Mouse (Mus musculus) forebrain, embryonic 12.5 days (tissue): Measurements from ENCODE around the gene Mospd1. TPM values are rescaled to one million over a fixed set of nuclear protein-coding genes. Genes with fewer than 3 reads are reported as not detected.

Experiments
- ATAC-seq: fragments of 200-750 bp; cut with Nextera tagmentation; 2 replicates; pipeline ENCODE4 v1.8.0; 2017; ENCODE audit warnings: moderate TSS enrichment; ENCODE audit not compliant: low FRiP score
- H3K27ac ChIP-seq: fragments of 300-500 bp; sonication (generic); 2 replicates; pipeline ENCODE4 v1.5.1; 2016; ENCODE audit warnings: mild to moderate bottlenecking
- H3K27me3 ChIP-seq: fragments of 300-500 bp; sonication (generic); 2 replicates; pipeline ENCODE4 v1.6.1; 2016; ENCODE audit warnings: mild to moderate bottlenecking
- H3K36me3 ChIP-seq: fragments of 300-500 bp; sonication (generic); replicated peaks from 2 replicates; pipeline ENCODE4 v1.6.1; 2016; ENCODE audit warnings: mild to moderate bottlenecking
- H3K4me1 ChIP-seq: fragments of 300-500 bp; sonication (generic); 2 replicates; pipeline ENCODE4 v1.6.1; 2016
- H3K4me2 ChIP-seq: fragments of 300-500 bp; sonication (generic); 2 replicates; pipeline ENCODE4 v1.6.1; 2016; ENCODE audit warnings: mild to moderate bottlenecking, moderate library complexity
- H3K4me3 ChIP-seq: fragments of 300-500 bp; sonication (generic); replicated peaks from 2 replicates; pipeline ENCODE4 v1.5.1; 2016; ENCODE audit warnings: mild to moderate bottlenecking
- H3K9ac ChIP-seq: fragments of 300-500 bp; sonication (generic); 2 replicates; pipeline ENCODE4 v1.6.1; 2016; ENCODE audit warnings: mild to moderate bottlenecking
- H3K9me3 ChIP-seq: fragments of 300-500 bp; sonication (generic); 2 replicates; pipeline ENCODE4 v1.6.1; 2016
- WGBS: fragments of 180-500 bp; shearing (Covaris S2); methylation state at CpG from one replicate; pipeline ENCODE4 v1.1.7; 2016; 5-methylcytosine and 5-hydroxymethylcytosine counted together
- polyA plus RNA-seq: library from polyadenylated mRNA; unstranded; fragments of >200 nt; fragmentation: Nextera tagmentation; extraction: Ambion mirVana; gene quantifications from 2 replicates; pipeline ENCODE4 v1.2.1, GENCODE M21; 2016

Gene Mospd1
- 52.9 and 54.4 TPM in 2 replicates for polyA plus RNA-seq

GRCm38 (mm10) chrX:53370366-53370740 is at the start of gene Mospd1:
TSS of gene Mospd1 (minus strand) at chrX:53370502.
- H3K27ac ChIP-seq = peak within 1 kb of the TSS; percentile 85
- H3K27me3 ChIP-seq = no peaks in the 10 kb centered on the region
- peak; percentile 97 for ATAC-seq
- H3K9me3 ChIP-seq = no peaks in the 10 kb centered on the region
- peak within 1 kb of the TSS; percentile 58 for H3K4me2 ChIP-seq
- H3K9ac ChIP-seq = peak within 1 kb of the TSS; percentile 69
- H3K4me3 ChIP-seq = peak within 1 kb of the TSS; percentile 57
- no peaks in the 10 kb centered on the region for H3K36me3 ChIP-seq
- 12% methylated on average over 7 of the region's 15 CpGs for WGBS
- H3K4me1 ChIP-seq = no peaks in the 10 kb centered on the region

- 83% methylated on average over 3 of the region's 3 CpGs for WGBS
- H3K4me1 ChIP-seq = no peaks in the 10 kb centered on the region
- H3K9ac ChIP-seq = no peak overlapping the region
- H3K4me3 ChIP-seq = no peak overlapping the region
- no peak overlapping the region for H3K4me2 ChIP-seq
- H3K27ac ChIP-seq = no peak overlapping the region
- no peak for ATAC-seq
- H3K27me3 ChIP-seq = no peaks in the 10 kb centered on the region
- H3K9me3 ChIP-seq = no peaks in the 10 kb centered on the region
- no peaks in the 10 kb centered on the region for H3K36me3 ChIP-seq
These were observed 16.1 kb upstream of the Mospd1 start for GRCm38 (mm10) chrX:53386362-53386761.

- no peaks in the 10 kb centered on the region for H3K4me1 ChIP-seq
- no peaks in the 10 kb centered on the region for H3K27me3 ChIP-seq
- no peaks in the 10 kb centered on the region for H3K36me3 ChIP-seq
- ATAC-seq = no peak
- 35% methylated on average over 3 of the region's 3 CpGs for WGBS
- H3K9ac ChIP-seq = no peak overlapping the region
- no peak overlapping the region for H3K4me3 ChIP-seq
- H3K9me3 ChIP-seq = no peaks in the 10 kb centered on the region
- H3K4me2 ChIP-seq = no peak overlapping the region
- H3K27ac ChIP-seq = no peak overlapping the region
These were observed 12.8 kb upstream of the Mospd1 start for GRCm38 (mm10) chrX:53383122-53383521.

DNA sequence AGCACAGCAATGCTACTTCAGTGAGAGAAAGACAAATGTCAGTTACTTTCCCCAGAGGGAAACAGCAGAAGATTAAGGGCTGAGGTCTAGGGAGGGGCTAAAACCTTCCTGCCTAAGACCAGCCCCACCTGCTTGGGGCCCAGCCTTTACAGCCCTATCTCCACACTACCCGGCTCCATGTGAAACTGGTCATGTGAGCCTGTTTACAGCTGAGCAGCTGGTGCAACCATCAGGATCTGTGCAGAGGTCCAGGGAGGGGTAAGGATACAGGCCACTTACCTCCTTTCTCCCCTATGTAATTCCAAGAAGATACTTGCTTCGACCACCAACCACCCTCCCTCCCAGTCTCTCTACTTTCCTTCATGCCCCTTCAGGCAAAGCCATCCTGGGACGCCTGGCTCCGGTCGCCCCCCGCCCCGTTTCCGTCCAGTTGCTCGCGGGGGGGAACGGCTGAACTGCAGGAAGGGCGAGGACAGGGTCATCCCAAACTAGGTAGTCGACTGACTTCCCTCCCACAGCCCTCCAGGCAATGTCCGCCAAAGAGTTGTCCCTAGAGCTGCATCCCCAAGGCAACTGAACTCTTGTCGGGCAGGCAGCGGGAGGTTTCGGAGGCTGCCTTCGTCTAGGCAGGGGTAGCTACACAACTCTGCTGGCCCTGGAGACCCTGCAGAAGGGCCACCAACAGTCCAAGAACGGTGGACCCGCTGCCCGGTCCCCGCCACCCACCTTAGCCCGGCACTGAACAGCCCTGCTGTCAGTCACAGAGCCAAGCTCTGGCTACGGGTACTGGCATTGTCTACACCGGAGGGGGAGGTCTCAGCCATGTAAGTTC is 552 bp downstream of the Mospd1 start:
- H3K27ac ChIP-seq = peak overlapping the region; percentile 85
- peak; percentile 64 for ATAC-seq
- H3K36me3 ChIP-seq = no peaks in the 10 kb centered on the region
- H3K27me3 ChIP-seq = no peaks in the 10 kb centered on the region
- H3K9me3 ChIP-seq = no peaks in the 10 kb centered on the region
- H3K4me1 ChIP-seq = no peaks in the 10 kb centered on the region
- WGBS = 26% methylated on average over 25 of the region's 25 CpGs
- H3K4me3 ChIP-seq = peak overlapping the region; percentile 57
- peak overlapping the region; percentile 69 for H3K9ac ChIP-seq
- H3K4me2 ChIP-seq = peak overlapping the region; percentile 58

DNA sequence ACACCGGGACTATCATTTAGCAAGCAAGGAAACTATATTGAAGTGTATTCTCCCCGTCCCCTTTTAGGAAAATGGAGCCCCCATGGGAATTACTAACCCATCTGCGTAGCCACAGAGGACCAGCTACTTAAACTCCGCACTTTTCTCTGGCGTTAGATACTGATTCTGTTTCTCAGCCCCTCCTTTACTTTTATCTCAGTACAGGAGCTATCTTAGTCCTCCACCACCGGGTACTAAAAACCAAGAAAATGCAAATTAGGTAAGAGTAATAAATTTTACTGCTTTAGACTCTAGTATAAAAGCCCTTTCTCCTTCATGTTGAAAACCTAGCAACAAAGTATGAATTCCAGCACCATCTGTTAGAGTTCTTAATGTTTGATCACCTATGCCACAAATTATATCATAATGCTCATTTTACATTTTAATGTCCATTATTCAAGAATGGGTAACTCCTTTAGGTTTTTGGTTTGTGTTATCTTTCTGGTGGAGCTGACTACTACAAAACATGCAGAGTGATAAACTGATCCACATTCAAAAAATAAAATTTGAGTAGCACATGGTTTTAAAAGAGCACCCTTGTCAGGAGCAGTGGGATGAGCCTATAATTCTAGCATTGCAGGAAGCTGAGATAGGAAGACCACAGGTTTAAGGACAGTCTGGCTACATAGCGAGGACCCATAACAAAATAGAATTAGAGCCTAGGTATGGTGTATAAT is 5.5 kb downstream of the Mospd1 start:
- Histone ChIP-seq H3K9ac (no peak overlapping the region), H3K36me3 (no peaks in the 10 kb centered on the region), H3K27ac (no peak overlapping the region), H3K4me2 (no peak overlapping the region), H3K4me3 (no peak overlapping the region), H3K9me3 (no peaks in the 10 kb centered on the region), H3K27me3 (no peaks in the 10 kb centered on the region), H3K4me1 (no peaks in the 10 kb centered on the region)
- WGBS = 91% methylated on average over 7 of the region's 7 CpGs
- ATAC-seq = no peak

GRCm38 (mm10) chrX:53348374-53348773 is 21.9 kb downstream of the Mospd1 start:
- Histone ChIP-seq H3K27me3 (no peaks in the 10 kb centered on the region), H3K27ac (no peak overlapping the region), H3K36me3 (peaks cover 4% of the 10 kb centered on the region), H3K4me1 (no peaks in the 10 kb centered on the region), H3K9me3 (no peaks in the 10 kb centered on the region), H3K9ac (no peak overlapping the region), H3K4me2 (no peak overlapping the region), H3K4me3 (no peak overlapping the region)
- no peak for ATAC-seq
- 91% methylated on average over 4 of the region's 4 CpGs for WGBS

GRCm38 (mm10) chrX:53341531-53341930 is 28.8 kb downstream of the Mospd1 start:
- Histone ChIP-seq H3K9me3 (no peaks in the 10 kb centered on the region), H3K4me3 (no peak overlapping the region), H3K4me2 (no peak overlapping the region), H3K36me3 (no peaks in the 10 kb centered on the region), H3K4me1 (no peaks in the 10 kb centered on the region), H3K9ac (no peak overlapping the region), H3K27ac (no peak overlapping the region), H3K27me3 (no peaks in the 10 kb centered on the region)
- no peak for ATAC-seq
- WGBS = 71% methylated on average over 2 of the region's 2 CpGs

- no peak overlapping the region for H3K9ac ChIP-seq
- no peak overlapping the region for H3K27ac ChIP-seq
- H3K4me1 ChIP-seq = no peaks in the 10 kb centered on the region
- H3K4me2 ChIP-seq = no peak overlapping the region
- no peak for ATAC-seq
- H3K36me3 ChIP-seq = no peaks in the 10 kb centered on the region
- no peaks in the 10 kb centered on the region for H3K27me3 ChIP-seq
- H3K4me3 ChIP-seq = no peak overlapping the region
- no peaks in the 10 kb centered on the region for H3K9me3 ChIP-seq
These were observed 32.9 kb downstream of the Mospd1 start for GRCm38 (mm10) chrX:53337355-53337754.

GRCm38 (mm10) chrX:53330396-53330795 is 39.9 kb downstream of the Mospd1 start:
- H3K9ac ChIP-seq = no peak overlapping the region
- no peak for ATAC-seq
- no peak overlapping the region for H3K27ac ChIP-seq
- no peaks in the 10 kb centered on the region for H3K9me3 ChIP-seq
- H3K36me3 ChIP-seq = no peaks in the 10 kb centered on the region
- H3K27me3 ChIP-seq = no peaks in the 10 kb centered on the region
- no peak overlapping the region for H3K4me2 ChIP-seq
- H3K4me3 ChIP-seq = no peak overlapping the region
- no peaks in the 10 kb centered on the region for H3K4me1 ChIP-seq
- 90% methylated on average over 4 of the region's 4 CpGs for WGBS

DNA sequence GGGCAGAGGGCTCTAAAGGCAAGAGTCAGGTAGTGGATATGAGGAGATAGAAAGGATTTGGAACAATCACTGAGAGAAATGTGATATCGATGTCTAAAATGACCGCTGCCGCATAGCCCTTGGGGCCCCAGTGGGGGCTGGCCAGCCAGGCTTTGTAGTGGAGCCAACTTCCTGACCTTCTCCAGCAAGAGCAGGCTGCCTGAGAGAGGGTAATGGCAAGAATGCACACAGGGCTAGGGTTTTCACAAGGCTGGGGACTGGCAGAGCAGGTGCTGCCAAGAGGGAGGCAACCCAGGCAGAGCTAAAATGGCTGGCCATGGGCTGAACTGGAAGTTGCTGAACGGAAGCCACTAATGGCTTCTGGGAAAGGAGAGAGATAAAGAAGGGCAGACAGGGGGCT is 49.2 kb downstream of the Mospd1 start:
- H3K4me1 ChIP-seq = no peaks in the 10 kb centered on the region
- ATAC-seq = no peak
- H3K9me3 ChIP-seq = no peaks in the 10 kb centered on the region
- H3K27me3 ChIP-seq = no peaks in the 10 kb centered on the region
- H3K9ac ChIP-seq = no peak overlapping the region
- H3K4me3 ChIP-seq = no peak overlapping the region
- no peaks in the 10 kb centered on the region for H3K36me3 ChIP-seq
- 78% methylated on average over 4 of the region's 4 CpGs for WGBS
- no peak overlapping the region for H3K4me2 ChIP-seq
- no peak overlapping the region for H3K27ac ChIP-seq

GRCm38 (mm10) chrX:53320564-53320963 is 49.7 kb downstream of the Mospd1 start:
- Histone ChIP-seq H3K4me2 (no peak overlapping the region), H3K36me3 (no peaks in the 10 kb centered on the region), H3K4me3 (no peak overlapping the region), H3K27me3 (no peaks in the 10 kb centered on the region), H3K9me3 (no peaks in the 10 kb centered on the region), H3K27ac (no peak overlapping the region), H3K4me1 (no peaks in the 10 kb centered on the region), H3K9ac (no peak overlapping the region)
- 66% methylated on average over 2 of the region's 2 CpGs for WGBS
- no peak for ATAC-seq
